Mouse (Mus musculus) CD4-positive, CD25-positive, alpha-beta regulatory T cell, adult 4 months (primary cell): Measurements from ENCODE around the gene Arl9. TPM values are rescaled to one million over a fixed set of nuclear protein-coding genes. Genes with fewer than 3 reads are reported as not detected.
"Not testable (repeated sequence)": the region's sequence is repeated elsewhere in the genome, so short reads cannot be mapped to it uniquely, and the experiment has no call there.

ENCODE experiments used
- ATAC-seq: one replicate; pipeline ENCODE4 v1.8.0; 2017
- polyA plus RNA-seq, 2 experiments: library from polyadenylated mRNA; unstranded; fragments of 100-300 nt; shearing (Covaris generic); gene quantifications; one replicate each; pipeline ENCODE4 v1.2.1; 2017

Arl9 gene
- not detected for polyA plus RNA-seq

DNA sequence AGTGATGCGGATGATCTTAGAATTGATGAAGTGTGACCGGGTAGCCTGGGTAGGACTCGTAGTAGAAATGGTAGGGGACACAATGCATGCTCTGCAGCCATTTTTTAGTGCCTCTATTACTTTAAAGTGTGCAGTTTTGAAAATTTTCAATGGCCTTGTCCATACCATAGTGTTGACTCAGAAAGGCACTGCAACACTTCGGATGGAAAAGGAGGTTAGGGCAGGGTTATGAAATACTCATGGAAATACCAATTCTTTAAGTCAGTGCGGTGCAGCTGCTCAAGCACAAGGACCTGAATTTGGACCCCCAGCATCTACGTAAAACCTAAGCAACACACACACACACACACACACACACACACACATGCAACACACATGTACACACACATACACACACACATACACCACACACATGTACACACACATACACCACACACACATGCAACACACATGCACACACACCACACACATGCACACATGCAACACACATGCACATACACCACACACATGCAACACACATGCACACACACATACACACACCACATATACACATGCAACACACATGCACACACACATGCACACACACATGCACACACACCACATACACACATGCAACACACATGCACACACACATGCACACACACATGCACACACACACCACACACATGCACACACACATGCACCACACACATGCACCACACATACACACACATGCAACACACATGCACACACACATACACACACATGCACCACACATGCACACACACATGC lies at the start of gene Arl9:
Gene Arl9 (plus strand): TSS at position 5 of the 771 bp plus-strand sequence.
- ATAC-seq, result no peak

DNA sequence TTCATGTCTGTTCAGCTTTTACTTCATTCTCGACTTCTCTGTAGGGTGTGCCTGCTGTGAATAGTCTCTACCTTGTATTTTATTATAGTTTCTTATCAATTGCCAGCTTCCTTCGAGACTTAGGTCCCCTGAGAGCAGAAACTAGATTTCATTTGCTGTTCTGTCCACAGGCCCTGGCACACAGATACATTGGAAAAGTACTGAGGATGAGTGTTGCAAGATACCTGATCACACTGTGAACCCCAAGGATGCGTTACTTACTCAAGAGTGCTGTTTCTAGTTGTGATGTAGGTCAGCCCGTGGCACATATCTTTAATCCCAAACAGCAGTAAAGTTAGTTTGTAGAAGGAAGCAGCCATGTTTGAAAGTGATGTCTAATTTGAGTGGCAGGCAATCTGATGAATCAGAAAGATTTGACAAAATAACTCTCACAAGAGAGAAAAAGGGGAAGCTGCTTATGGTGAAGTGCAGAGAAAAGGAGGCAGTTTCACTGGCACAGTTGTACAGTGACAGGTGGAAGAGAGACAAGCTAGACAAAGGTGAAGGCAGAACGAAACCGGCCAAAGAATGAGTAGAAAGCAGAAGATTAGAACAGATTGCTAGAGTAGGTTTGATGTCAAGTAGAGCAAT lies 49.5 kb upstream of the Arl9 start:
- ATAC-seq, result no peak

DNA sequence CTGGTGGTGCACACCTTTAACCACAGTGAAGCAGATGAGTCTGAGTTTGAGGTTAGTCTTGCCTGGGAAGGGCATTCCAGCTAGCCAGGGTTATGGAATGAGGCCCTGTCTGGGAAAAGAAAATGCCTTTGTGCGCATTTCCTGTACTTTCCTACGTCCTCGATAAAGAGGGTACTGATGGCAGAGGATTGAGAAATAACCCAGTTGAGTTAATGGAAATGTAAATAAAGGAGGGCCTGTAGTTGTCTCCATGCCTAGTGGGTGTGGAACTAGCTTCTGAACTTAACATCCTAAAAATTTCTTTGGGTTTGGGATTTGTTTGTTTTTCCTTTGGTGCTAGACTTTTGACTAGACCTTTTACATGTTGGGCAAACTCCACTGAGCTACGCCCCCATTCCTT lies 48.4 kb upstream of the Arl9 start:
- ATAC-seq, result no peak

DNA sequence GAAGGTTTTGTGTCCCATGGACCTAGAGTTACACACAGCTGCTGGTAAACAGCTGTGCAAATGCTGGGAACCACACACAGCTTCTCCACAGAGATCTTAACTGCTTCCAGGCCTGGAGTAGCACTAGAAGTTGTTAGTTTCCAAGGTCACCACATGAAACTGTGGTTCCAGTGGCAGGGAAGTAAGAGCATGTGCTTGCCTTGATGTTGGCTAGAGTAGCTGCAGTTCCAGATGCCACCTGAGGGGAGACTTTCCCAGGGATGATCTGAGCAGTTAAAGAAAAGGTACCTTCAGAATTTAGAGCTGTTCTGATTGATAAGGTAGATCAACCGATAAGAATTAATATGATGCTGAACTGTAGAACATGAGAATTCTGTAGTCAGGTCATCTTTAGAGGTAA lies 45.9 kb upstream of the Arl9 start:
- peak; percentile 71 for ATAC-seq

DNA sequence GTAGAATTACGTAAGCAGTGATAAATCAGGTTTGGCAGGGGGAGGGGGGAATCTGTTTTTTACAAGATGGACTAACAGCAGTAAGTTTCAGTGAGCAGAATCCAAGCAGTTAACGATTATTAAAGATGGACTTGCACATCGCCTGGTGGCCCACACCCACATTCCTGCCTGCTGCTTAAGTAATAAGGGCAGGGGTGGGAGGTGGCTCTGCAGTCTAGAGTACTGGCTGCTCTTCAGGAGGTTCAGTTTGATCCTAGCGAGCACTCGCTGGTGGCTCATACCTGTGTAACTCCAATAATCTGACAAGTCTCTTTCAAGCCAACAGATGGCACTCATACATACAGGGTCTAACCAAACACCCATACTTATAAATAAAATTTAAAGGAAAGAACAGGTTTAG lies 44.3 kb upstream of the Arl9 start:
- ATAC-seq, result no peak

DNA sequence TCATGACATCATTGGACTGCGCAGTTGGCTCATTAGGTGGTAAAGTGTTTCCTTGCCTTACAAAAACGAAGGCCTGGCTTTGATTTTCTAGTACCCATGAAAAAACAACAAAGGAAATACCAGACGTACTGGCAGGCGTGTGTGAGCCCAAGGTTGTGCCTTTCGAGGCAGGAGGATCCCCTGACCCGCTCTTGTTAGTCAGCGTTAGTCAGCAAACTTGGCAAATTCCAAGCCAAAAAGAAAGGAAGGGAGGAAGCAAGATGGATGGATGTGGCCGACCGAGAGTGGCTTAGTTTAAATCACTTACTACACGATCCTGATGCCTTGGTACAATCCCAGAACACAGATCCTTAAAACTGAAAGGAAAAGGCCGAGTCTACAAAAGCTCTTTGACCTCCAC lies 41.3 kb upstream of the Arl9 start:
- ATAC-seq, result no peak

DNA sequence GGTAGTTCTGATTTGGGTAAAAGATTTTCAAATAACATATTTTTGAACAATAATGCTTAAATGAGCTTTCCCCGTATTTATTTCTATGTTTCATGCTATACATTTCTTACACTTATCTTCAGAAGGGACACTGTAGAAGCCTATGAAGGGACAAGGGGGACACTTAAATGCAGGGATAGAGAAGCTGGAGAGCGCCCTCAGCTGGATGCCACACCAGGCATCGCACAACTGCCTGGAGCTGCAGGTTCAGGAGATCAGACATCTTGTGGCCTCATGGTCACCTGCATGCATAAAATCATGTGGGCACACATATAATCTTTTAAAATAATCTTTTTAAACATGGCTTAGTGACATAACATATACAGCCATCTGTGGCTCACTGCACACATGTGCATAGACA lies 39.2 kb upstream of the Arl9 start:
- ATAC-seq, result no peak

DNA sequence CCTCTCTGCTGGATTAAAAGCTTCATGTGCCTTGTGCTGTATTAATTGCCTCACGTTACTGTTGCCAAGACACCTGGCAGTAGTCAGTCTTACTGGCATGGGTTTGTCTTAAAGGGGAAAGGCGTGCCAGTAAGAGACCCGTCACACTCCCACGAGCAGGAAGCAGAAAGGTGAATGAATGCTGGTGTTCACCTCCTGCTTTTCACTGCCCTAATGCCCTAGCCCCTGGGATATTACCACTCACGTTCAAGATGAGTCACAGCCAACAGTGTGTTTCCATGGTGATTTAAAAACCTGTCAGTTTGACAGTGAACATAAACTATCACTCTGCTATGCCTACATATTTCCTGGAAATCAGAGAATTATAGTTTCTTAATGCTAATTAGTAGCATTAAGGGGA lies 34.6 kb upstream of the Arl9 start:
- no peak for ATAC-seq

DNA sequence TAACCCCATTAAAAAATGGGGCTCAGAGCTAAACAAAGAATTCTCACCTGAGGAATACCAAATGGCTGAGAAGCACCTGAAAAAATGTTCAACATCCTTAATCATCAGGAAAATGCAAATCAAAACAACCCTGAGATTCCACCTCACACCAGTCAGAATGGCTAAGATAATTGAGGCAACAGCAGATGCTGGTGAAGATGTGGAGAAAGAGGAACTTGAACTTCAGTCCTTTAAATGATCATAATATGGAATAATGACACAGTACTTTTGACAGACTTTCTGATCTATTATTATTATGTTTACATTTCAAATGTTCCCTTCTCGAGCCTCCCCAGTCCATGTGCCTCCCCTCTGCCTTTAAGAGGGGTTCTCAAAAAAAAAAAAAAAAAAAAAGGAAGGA lies 32.7 kb upstream of the Arl9 start:
- ATAC-seq, result not testable (repeated sequence)

DNA sequence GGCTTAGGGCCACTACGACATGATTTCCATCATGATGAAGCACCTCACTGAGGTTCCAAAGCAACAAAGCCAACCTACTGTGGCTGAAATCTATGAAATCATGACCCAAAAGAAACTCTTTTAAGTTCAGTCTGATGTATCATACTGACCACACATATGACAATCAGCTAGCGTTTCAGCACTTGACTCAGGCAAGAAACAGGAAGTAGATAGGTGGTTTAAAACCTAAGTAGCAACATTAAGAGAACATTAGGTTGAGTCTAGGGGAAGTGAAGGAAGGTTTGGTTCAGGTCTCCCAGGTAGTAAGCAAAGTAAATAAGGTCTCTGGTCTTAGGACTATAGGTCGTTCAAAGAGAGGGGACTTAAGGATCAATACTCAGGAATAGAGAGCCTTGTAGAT lies 30.4 kb upstream of the Arl9 start:
- no peak for ATAC-seq

DNA sequence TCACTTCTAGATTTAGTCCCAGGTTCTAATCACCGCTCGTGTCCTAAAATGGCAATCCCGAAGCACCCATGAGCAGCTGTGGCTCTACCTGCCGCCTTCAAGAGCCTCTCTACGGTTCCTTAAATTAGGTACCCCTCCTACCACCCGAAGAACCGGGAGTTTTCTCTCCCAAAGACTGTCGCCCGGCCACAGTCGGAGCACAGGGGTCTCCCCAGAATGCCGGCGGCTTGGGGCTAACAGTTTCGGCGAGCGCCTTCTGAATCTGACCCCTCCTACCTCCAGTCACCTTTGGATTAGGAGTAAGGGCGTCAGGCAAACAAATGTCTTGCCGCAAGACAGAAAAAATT lies 29.7 kb upstream of the Arl9 start:
- peak; percentile 16 for ATAC-seq

DNA sequence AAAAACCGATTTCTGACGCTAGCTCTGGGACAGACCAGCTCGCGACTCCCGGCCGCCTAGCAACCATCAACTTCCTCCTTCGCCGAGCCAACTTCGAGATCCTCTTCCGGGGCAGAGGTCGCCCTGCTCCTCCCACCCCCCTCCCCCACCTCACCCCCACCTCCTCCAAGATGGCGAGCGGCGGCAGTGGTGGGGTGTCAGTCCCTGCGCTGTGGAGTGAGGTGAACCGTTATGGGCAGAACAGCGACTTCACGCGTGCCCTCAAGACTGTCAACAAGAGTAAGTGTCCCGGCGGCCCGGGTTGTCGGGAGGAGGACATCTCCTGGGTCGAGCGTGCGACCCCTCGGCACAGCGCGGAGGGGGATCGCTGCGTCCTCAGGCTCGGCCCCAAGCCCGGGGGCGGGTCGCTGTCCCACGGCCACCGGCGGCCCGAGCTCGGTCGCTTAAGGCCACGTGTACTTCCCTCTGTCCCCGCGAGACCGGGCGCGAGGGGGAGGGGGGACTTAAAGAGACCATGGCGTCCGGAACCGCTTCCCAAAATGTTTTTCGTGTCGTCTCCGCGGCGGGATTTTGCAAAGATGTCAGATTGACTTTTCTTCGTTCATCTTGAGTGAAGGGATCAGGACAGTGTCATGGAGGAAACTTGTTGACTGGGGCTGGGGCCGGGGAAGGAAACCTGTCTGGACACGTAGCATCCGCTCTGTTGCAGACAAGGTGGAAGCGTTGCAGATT lies 29.1 kb upstream of the Arl9 start, which contains the start of gene Srp72:
Gene Srp72 (plus strand): TSS at position 130 of the 732 bp plus-strand sequence.
- ATAC-seq, result peak; percentile 93

DNA sequence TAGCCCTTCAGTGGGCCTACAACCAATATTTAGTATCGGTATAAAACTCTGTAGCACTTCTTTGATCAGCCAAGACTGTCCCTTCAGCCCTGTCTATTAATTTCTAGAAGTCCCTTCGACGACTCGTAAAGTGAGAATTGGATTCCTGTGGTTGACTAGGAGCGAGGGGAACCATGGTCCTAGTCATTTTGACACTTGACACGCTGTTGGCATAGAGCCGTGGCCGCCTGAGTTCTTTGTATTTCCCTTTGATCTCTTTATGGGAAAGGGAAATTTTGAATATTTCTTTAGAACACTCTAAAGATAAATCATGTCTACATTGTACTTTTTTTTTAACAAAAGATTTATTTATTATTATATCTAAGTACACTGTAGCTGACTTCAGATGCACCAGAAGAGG lies 28.1 kb upstream of the Arl9 start:
- ATAC-seq, result no peak

DNA sequence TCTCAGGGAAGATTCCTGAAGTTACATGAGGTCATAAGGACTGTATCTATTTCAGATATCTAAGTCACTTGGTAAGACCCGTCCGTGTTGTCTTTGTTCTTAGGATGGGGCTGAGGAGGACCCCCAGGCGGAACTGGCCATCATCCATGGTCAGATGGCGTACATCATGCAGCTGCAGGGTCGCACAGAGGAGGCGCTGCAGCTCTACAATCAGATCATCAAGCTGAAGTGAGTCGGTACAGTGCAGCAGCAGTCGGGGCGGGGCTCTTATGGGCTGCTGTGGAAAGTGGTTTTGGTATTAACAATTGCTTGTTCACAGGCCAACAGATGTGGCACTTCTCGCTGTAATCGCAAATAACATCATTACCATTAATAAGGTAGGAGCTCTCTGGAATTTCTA lies 19.8 kb upstream of the Arl9 start:
- no peak for ATAC-seq

DNA sequence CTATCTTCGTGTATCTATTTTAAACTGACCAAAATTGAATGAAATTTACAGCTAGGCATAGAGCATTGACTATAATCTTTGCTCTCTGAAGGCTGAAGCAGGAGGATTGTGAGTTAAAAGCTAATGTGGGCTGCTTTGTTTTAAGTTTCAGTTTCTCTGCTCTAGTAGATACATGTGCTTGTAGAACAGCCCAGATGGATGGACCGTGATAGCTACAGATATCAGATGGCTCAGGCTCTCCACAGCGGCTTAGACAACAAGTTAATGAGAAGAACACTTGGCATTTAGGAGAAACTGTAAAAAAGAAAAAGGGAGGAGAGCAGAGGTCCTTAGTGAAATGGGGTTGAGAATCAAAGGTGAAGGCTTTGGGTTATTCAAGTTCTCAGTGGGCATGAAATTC lies 13.1 kb upstream of the Arl9 start:
- ATAC-seq, result no peak

DNA sequence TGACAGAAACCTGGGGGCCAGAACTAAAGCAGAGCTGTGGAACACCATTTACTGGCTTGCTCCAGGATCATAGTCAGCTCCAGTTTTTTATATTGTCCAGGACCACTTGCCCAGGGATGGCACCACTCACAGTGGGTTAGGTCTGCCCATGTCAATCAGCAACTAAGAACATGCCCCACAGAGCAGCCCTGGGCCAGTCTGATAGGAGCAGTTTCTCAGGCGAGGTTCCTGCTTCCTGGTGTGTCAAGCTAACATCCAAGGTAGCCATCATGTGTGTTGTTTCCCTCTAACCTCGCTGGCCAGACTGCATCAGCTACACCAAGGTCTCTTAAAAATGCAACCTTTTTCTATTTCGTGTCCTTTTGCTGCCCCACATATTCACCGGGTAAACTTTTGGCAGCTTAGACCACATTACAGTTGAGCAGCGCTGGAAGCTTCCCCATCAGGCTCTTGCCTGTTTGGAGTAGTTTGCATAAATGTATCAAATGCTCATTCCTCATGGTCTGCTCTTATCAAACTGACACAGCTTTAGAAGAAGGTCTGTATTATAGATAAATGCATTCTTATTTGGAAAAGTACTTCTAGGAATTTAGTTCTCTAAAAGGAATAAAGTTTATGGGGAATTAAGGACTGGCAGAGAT lies 10.6 kb upstream of the Arl9 start:
- no peak for ATAC-seq

DNA sequence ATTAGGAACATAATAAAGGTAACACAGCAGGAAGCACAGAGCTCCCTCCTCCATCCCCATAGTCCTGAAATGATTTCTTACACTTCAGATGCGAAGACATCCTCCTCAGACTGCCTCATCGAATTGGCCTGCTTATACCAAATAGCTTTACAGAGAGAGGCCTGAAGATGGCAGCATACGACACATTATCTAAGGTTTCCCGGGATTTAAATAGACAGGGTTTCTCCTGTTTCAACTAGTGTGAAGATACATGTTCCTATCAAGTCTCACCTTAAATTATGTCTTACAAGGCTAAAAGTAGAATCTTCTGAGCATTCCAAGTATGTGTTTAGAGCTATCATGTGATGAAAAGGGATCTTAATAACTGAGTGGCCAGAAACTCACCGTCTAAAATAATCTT lies 5.4 kb upstream of the Arl9 start:
- no peak for ATAC-seq

DNA sequence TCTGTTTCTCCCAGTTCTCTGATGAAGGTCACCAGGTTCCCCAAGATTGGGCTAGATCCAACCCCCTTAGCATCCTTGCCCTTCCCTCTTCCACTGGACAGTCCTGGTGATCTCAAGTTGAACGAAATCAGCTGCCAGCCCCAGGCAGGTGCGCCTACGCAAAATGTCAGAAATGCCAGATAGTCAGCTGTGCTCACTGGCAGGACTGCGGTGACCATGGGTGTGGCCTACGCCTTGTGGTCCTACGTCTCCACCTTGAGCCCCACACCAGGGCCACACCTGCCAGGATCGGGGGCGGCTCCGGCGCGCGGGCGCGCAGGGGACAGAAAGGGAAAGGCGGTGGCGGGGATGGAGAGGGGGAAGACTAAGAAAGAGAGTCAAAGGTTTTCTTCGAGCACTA lies 2.7 kb upstream of the Arl9 start:
- ATAC-seq, result no peak

DNA sequence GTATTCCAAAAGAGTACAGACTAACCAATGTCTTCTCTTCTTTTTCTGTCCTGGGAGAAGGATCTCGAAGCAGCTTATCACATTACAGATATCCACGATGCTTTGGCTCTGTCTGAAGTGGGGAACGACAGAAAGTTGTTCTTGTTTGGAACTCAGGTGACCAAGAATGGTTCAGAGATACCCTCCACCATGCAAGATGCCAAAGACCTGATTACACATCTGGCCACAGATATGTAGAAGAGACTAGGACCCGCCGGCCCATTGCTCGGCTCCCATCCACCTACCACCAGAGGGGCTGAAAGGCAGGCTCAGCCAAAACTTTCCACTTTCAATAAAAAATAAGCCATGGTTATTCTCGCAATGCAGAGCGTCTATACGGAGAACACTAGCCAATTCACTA lies 6.5 kb downstream of the Arl9 start:
- ATAC-seq, result no peak

DNA sequence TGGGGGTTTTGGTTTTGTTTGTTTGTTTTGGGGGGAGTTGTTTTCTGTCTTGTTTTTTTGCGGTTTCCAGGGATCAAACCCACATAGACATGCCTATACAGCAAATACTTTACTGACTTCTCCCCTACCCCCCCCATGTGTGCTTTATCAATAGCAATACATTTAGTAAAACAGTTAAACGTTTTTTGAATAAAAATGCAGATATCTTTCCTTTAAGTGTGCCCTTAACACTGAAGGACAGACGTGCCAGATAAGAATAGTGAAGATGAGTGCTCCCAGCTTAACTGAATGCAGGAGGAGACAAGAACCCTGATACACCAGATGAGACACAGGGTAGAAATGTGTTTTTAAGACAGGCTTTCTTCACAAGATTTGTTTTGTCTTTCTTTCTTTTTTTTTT lies 7.2 kb downstream of the Arl9 start:
- no peak for ATAC-seq

DNA sequence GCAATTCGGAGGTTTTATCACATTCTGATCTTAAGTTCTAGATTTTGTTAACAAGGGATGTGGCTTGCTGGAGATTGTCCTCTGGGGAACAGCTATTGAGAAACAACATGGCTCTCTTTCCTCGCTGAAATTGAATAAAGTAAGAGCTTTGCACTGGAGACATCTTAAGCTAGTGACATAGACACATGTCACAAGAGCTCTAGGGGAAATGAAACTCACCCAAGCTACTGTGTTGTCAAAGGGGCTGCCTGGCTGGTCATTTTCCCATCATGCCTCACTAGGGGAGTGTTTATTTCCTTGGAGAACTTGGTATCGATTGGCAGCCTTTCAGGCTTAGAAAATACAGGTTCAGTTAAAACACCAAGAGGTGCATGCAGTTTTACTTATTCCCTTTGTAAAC lies 9.3 kb downstream of the Arl9 start:
- ATAC-seq, result no peak

DNA sequence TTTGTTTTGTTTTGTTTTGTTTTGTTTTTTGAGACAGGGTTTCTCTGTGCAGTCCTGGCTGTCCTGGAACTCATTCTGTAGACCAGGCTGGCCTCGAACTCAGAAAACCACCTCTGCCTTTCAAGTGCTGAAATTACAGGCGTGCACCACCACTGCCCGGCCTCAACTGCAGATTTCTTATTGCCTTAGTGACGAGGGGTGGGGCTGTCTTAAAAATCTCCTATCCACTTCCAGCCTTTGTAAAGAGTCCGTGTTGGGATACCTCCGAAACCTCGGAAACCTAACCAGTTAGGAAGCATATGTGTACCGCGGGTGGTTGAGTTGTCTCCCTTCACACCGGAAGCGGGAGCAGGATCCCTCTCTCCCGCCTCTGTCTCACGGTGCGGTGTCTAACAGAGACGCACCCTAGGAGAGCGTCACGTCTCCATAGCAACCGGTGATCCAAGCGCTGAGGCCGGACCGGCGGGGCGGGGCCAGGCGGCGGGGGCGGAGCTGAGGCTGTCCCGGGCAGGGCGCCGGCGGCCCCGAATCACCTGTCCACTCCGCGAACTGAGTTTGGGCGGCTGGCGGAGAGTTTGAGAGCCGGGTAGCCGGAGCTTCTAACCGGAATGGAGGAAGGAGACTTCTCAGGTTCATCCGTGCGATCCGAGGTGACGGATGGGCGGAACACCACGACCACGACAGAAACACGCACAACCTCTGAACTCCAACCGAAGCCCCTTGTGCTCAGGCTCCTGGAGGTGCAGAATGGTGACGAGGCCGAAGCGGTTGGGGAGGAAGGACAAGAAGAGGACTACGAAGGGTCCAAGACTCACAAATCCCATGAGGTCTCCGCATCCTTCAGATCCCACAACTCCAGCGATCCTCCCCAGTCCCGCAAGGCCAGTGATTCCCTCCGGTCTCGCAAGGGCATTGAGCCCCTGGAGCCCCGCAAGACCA lies 12.0 kb downstream of the Arl9 start, which contains the start of gene Thegl:
Gene Thegl (plus strand): TSS at position 480 of the 939 bp plus-strand sequence.
- peak; percentile 86 for ATAC-seq
